Mouse (Mus musculus) urinary bladder, adult 2 months (tissue): ENCODE results near the gene Tmem184a. TPM values are rescaled to one million over a fixed set of nuclear protein-coding genes. Genes with fewer than 3 reads are reported as not detected.

Source experiments
- DNase-seq: peaks from one replicate; pipeline ENCODE4 v3.0.0; 2022; ENCODE audit warnings: low spot score
- polyA plus RNA-seq: library from polyadenylated mRNA; depleted of rRNA; stranded (reverse); fragments of >200 nt; gene quantifications from 2 replicates; pipeline ENCODE4 v1.2.3, GENCODE M21; 2012; rRNA removed

Gene Tmem184a
- 79.8 and 112 TPM in 2 replicates for polyA plus RNA-seq

GRCm38 (mm10) chr5:139819538-139820181 lies at the start of gene Tmem184a:
TSS of gene Tmem184a (minus strand) at chr5:139819917.
- DNase-seq: no peak

DNA sequence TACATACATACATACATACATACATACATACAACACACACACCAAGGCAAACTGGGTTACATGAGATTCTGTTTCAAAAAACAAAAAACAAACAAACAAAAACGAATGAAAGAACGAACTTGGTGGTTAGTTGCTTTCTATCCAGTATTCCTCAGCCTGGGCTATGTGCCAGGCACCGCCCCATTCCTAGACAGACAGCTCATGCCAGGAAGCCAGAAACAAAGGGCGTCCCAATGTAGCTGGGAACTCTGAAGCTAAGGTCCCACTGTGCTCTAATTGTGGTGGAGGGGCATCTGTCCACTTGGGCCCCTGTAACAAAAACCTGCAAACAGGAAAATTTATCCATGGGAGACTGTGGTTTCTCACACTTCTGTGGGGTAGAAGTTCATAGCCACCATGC lies 43.0 kb upstream of the Tmem184a start:
- DNase-seq: no peak

DNA sequence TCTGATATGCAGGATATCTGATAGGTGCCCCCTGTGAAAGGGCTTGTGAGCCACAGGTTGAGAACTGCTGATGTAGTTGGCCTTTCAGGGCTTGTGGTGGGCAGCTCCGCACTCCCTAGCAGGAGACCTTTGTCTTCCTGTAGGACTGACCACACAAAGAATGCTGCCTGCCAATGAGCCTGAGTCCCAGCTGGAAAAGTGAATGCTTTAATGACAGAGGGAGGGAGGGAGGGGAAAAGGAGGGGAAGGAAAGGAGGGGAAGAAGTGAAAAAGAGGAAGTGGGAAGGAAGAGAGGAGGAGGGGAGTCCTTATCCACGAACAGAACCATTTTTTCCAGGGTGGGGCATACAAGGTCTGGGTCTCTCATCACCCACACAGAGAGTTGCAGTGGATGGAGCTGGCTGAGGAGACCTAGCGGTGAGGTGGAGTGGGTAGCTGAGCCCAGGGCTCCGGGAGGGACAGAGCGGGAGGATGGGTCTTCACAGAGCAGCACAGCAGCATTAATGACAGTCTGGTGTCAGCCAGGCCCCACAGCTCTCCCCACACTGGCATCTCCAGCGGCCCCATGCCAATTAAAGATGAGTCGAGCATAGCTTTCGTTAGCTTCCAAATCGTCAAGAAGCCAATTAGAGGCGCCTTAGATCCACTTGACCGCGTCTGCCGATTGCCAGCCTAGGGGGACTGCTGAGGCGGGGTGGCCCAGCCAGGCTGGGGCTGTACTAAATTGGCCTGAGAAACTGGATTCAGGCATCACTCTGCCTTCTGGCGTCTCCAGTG lies 40.8 kb upstream of the Tmem184a start:
- DNase-seq: no peak

DNA sequence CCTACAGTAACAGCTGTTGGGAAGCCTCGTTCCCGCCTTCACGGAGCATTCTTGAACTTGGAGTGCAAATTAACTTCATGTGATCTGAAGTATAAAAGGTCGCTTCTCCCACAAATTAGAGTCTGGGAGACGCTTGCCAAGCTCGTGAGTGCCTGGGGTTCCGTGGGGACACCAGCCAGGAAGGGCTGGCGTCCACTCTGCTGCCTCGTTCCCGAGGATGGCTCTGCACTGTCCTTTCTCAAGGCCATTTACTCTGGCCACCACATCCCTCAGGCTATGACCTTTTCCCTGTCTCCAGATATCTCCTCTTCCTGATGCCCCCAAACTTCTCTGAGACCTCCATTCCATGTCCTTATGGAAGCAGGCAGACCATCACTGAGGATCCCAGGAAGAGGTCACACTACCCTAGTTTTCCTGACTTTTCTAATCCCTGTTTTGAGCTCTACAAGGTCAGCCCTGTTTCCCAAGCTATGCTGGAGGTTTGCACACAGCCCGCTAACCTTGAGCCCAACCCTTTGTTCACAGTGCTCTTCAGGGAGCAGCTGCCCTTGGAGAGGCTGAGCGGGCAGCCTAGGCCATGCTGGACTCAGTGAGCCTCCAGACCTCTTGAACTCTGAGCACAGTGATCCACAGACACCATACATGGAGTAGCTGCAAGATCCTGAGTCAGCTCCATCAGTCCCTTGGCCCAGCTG lies 30.1 kb upstream of the Tmem184a start:
- DNase-seq: no peak

- no peak for DNase-seq
Measured at GRCm38 (mm10) chr5:139839142-139839541, 19.4 kb upstream of the Tmem184a start.

- DNase-seq: peak; percentile 29
Measured at GRCm38 (mm10) chr5:139838476-139838892, 18.8 kb upstream of the Tmem184a start.

DNA sequence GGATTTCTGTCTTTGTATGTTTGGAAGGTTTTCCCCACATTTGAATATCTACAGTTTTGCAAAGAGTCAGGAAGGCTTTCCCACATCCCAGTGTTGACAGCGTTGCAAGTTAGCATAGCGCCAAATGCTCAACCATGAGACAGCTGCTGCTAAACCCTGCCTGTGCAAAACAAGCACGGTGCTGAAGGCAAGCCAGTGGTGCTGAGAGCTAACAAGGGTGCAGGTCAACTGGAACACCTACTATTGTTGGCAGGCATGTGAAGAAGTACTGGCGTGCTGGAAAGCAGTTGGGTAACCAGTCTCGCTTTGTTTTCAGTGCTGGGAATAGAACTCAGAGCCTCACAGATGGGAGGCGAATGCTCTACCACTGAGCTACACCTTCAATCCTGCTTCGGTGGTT lies 16.0 kb upstream of the Tmem184a start:
- no peak for DNase-seq

GRCm38 (mm10) chr5:139832125-139832524 lies 12.4 kb upstream of the Tmem184a start:
- no peak for DNase-seq

DNA sequence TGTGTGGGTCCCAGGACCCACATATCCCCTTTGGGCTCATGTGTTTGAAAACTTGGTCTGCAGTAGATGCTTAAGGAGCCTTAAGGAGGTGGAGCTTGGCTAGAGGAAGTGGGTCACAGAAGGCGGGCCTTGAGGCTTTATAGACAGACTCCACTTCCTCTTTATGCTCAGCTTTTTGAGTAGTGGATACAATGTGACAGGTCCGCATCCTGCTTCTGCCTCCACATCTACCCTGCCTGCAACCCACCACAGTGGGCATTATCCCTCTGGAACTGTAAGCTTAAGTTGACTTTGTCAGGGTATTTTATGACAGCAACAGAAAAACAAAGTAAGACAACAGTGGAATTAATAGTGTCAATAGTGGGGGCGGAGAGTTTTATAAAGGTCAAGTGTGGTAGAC lies 11.0 kb upstream of the Tmem184a start:
- DNase-seq: no peak

- DNase-seq: no peak
Measured at GRCm38 (mm10) chr5:139829384-139829783, 9.7 kb upstream of the Tmem184a start.

DNA sequence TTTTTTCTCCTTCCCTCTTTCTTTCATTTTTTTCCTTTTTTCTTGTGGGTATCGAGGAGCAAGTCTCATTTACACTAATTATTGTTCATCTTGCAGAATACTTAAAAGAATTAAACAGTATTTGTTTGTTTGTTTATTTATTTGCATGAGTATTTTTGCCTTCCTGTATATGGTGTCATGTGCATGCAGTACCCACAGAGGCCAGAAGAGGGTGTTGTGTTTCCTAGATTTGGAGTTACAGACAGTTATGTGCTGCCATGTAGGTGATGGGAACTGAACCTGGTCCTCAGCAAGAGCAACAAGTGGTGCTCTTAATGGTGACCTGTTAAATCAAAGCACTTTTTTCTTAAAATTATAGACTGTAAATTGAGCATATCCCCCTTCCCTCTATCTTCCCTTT lies 7.9 kb upstream of the Tmem184a start:
- DNase-seq: no peak

DNA sequence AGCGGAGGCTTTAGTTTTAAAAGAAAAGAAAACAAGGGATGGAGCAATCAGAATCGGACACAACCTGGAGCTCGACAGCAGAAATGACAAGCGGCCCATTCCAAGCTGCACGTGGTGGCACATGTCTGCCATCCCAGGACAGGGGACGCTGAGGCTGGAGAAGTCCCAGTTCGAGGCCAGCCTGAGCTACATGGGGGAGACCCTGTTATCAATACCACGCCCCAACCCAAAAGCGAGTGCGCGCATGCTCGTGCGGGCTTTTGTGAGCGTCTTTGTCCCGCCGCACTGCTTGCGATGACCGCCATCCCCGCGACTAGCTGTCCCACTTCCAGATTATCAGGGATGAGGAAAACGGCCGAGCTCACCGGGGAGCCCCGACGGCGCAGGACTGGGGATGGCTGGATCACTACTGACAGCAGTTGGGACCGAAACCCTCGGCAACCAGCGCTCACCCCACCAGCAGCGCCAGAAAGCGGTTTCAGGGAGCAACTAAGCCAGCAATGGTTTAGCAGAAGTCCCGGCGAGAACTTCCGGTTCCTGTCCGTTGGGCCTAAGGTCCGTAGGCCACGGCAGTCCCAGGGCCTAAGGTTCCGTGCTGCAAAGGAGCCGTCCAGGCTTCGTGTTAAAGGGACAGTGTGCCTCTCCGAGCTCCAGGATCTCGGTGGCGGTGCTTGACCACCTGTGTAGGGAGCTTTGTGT lies 6.8 kb upstream of the Tmem184a start, which contains the start of the genes Gm26938 and Psmg3:
Gene Gm26938, minus strand, starts transcription at position 51 of the 699 bp plus-strand sequence.
Gene Psmg3, minus strand, starts transcription at position 529 of the 699 bp plus-strand sequence.
- DNase-seq: peak; percentile 85

DNA sequence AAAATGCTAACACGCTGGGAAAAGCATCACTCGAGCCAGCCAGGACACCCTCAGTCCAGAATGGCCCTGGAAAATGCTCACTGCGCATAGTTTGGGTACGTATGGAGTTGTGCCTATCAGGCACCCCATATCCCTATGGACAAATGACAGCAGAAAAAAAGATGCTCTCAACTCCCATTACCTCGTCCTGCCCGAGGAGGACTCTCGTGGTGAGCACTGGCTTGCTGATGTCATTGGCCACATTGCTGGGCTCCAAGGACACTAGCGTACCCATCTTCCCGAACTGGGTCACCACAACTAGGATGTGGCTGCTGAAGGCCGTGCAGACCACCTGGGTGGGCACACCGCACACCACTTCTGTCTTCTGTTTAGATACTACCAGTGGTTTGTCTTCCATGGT lies 6.2 kb upstream of the Tmem184a start:
- no peak for DNase-seq

DNA sequence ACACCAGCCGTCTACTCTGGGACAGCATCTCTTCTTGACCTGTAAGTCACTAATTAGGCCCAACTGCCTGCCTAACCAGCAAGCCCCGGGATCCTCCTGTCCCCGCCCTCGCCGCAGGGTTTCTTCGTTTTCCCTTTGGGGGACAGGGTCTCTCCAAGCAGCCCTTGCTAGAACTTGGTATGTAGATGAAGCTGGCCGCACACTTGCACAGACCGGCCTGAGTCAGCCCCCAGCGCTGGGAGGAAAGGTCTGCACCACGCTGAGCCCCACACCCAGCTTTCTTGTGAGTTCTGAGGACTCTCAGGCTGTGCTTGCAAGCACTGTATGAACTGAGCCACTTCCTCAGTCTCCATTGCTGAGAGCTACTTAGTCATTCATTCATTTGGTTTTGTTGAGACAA lies 4.8 kb upstream of the Tmem184a start:
- no peak for DNase-seq

- DNase-seq: no peak
Measured at GRCm38 (mm10) chr5:139821466-139822459, 2.0 kb upstream of the Tmem184a start.

DNA sequence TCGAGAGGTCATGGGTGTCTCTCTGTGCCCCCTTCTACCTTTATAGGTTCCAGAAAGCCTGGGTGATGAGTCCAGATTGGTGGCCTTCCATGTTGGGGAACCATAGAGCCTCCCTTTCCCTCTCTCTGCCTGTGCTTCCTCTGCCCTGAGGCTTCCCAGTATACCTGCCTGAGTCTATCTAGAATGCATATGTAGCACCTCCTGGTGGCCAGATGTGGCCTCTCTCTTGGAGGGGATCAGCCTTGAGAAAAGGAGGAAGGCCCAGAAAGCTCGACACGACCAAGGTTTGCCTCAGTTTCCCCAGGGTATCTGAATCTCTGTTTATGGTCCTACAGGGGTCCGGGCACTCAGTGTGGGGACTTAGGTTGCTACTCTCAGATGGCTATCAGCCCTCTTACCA lies 916 bp downstream of the Tmem184a start:
- DNase-seq: no peak

DNA sequence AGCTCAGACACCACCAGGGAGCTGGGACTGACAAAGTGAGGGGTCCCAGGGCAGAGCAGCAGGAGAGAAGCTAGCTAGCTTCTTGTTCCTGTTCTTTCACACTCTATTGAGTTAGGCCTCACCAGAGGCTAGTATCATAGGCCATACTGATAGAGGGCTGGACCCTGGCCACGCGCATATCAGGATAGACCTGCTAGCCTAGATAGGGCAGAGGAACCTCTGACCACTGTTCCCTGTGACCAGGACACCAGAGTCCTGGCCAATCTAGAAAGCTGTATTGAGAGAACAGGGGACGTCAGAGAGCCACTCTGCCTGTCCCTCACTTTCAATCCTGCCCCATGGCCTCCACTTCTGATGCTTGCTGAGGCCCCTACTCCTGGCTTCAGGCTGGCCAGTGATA lies 1.7 kb downstream of the Tmem184a start:
- no peak for DNase-seq

DNA sequence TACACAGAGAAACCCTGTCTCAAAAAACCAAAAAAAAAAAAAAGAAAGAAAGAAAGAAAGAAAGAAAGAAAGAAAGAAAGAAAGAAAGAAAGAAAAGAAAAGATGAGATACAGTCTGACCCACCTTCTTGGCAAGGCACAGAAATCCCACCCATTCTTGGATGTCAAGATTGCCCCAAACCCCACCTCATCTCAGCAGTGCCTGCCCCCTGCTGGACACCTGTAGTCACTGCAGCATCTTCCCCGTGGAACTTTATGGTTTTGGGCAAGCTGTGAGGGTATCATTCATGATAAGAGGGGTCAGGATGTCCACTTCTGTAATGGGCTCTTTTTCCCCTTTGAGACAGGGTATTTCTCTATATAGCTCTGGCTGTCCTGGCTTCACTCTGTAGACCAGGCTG lies 2.4 kb downstream of the Tmem184a start:
- no peak for DNase-seq

DNA sequence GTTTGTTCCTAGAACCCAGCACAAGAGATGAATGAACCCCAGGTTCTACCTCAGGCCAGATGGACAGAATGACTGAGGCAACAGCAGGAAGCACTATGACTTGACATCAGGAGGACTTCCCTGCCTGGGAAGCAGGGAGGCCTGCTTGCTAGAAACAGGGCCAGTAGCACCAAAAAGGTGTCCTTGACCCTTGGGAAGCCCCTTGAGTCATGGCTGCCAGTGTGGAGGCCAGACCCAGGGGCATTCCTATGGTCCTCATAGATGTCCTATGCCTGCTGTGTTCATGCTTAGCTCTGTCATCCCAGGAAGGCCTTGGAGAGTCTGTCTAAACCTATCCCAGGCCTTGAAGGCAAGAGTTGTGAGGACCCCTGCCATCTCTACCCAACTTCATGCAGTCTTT lies 3.3 kb downstream of the Tmem184a start:
- DNase-seq: no peak

DNA sequence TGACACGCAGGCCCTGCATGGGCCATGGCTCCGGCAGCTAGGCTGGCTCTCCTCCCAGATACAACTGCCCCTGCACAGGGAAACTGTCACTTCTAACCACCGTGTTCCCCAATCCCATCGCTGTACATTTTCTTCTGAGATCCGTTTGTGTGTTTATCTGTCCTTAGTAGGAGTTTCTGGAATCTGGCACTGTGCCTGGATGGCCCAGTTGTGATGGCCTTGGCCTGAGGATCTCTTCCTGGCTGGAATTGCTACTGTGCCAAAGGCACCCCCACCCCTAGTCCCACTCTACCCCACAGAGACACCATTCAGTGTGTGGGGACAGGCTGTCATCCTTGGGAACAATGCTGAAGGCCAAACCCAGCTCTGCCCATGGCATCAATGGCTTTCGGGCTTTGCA lies 3.8 kb downstream of the Tmem184a start:
- DNase-seq: no peak

- DNase-seq: no peak
Measured at GRCm38 (mm10) chr5:139813963-139814381, 5.7 kb downstream of the Tmem184a start.
